Mouse (Mus musculus): ENCODE results near the gene Pde2a.

DNA sequence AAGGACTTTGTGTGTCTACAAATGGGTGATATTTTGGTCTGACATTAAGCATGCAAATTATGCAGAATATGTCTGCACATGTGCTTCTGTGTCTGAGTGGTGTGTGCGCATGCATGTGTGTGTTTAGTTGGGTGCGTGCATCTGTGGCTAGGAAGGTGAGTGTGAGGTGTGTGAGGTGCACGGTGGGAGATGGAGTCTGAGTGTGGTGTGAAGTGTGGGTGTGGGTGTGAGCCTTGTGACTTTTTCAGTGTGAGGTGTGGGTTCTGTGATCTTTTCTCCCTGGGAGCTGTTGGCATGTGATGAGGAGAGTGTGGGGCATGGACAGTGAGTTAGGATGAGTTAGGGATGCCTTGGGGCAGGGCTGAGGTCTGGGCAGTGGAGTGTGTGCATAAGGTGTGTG lies 31.8 kb downstream of the Pde2a start:
- no peak for TF ChIP-seq EP300 (IDR thresholded peaks at IDR 0.05; ENCODE audit: low read depth)
- TF ChIP-seq CTCF (IDR thresholded peaks at IDR 0.05; ENCODE audit: low read depth) = no peak
